Mouse (Mus musculus) B cell, adult 62 days (primary cell): ENCODE data around the gene Slc8a1. TPM values are rescaled to one million over a fixed set of nuclear protein-coding genes. Genes with fewer than 3 reads are reported as not detected.

ENCODE experiments used
- total RNA-seq: library from RNA; stranded (reverse); gene quantifications from 4 replicates; pipeline ENCODE4 v1.2.4, GENCODE M21; 2023

Slc8a1 gene
- total RNA-seq: 0.52 to 1.3 TPM (median 1.2 TPM) in 4 replicates

GRCm38 (mm10) chr17:81738311-81738755 lies at the start of gene Slc8a1:
Slc8a1 (minus strand) TSS chr17:81738377.

GRCm38 (mm10) chr17:81441463-81441862 lies 296.7 kb downstream of the Slc8a1 start, which contains the start of gene Gm11096:
Gm11096 (plus strand) TSS chr17:81441763.

